Mouse (Mus musculus) olfactory bulb, adult 2 months (tissue): ENCODE data around the gene Abtb2. TPM values are rescaled to one million over a fixed set of nuclear protein-coding genes. Genes with fewer than 3 reads are reported as not detected.

Experiments
- H3K27ac ChIP-seq: fragments of 200-500 bp; 2 replicates; pipeline ENCODE4 v1.5.1; 2012; ENCODE audit warnings: low read depth, low read length; ENCODE audit not compliant: insufficient read depth
- H3K4me1 ChIP-seq: fragments of 200-500 bp; 2 replicates; pipeline ENCODE4 v1.6.1; 2012; ENCODE audit warnings: low read length; ENCODE audit not compliant: control insufficient read depth, insufficient read depth
- H3K4me3 ChIP-seq: fragments of 200-500 bp; 2 replicates; pipeline ENCODE4 v1.5.1; 2012; ENCODE audit warnings: mild to moderate bottlenecking, low read depth, low read length, moderate library complexity; ENCODE audit not compliant: insufficient read depth
- CTCF ChIP-seq: fragments of 200-500 bp; IDR thresholded peaks from 2 replicates; pipeline ENCODE4 v1.5.1; 2012; ENCODE audit warnings: low read depth, mild to moderate bottlenecking, low read length, moderate library complexity; ENCODE audit not compliant: insufficient read depth
- POLR2A ChIP-seq: fragments of 200-500 bp; IDR thresholded peaks from 2 replicates; pipeline ENCODE4 v1.6.1; 2012; ENCODE audit warnings: mild to moderate bottlenecking, low read depth, low read length, moderate library complexity; ENCODE audit not compliant: insufficient read depth
- WGBS: fragments of 180-500 bp; shearing (Covaris S2); methylation state at CpG from one replicate; pipeline ENCODE4 v1.1.7; 2018; 5-methylcytosine and 5-hydroxymethylcytosine counted together
- polyA plus RNA-seq: library from polyadenylated mRNA; stranded (reverse); fragments of >200 nt; gene quantifications from 2 replicates; pipeline ENCODE4 v1.2.4, GENCODE M21; 2012; ENCODE audit warnings: low replicate concordance; ENCODE audit not compliant: missing spikeins, insufficient read depth, insufficient read length

The Abtb2 gene
- polyA plus RNA-seq, 1 experiment, result not detected

DNA sequence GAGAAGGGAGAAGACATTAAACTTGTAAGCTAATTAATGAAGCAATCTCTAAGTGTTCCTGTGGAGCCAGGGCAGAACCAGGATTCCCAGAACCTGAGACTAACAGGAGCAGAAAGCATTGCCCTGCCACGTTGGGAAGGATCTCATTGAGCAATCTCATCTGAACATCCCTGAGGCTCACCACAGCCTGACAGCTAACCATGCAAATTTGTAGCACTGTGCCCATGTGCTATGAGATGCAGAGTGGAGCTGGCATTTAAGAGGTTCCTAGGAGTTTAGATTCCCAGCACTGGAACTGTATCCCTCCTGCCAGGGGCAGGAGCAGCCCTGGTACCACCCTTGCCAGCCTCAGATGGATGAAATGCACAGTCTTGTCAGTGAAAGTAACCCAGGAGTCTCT lies 95.6 kb downstream of the Abtb2 start:
- WGBS, result 65% methylated on average over 1 of the region's 1 CpGs
- peaks cover 6% of the 10 kb centered on the region for H3K4me1 ChIP-seq
- TF ChIP-seq CTCF (no peak), POLR2A (no peak)
- no peak overlapping the region for H3K27ac ChIP-seq
- H3K4me3 ChIP-seq, result no peak overlapping the region

DNA sequence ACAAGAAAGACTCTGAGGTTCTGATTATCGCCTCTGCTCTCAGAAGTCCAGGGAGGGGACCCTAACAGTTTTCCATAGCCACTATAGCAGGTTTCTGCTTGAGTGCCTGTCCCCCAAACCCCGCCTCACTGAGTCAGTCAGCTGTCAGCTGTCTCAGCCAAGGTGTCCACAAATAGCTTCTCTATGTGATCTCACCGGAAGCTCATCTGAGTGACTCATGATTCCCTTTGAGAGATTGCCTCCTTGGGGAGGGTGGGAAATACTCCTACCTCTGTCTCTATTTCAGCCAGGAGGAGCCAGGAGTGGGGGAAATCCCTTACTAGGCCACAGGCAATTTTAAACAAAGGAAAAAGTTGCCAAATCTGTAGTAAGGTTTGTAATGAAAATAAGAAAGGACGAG lies 96.0 kb downstream of the Abtb2 start:
- no peak for TF ChIP-seq CTCF
- TF ChIP-seq POLR2A, result no peak
- WGBS, result 57% methylated on average over 4 of the region's 4 CpGs
- Histone ChIP-seq H3K4me3 (no peak overlapping the region), H3K4me1 (peaks cover 6% of the 10 kb centered on the region), H3K27ac (no peak overlapping the region)

- H3K4me1 ChIP-seq, result peaks cover 17% of the 10 kb centered on the region
- H3K27ac ChIP-seq, result no peak overlapping the region
- 87% methylated on average over 6 of the region's 6 CpGs for WGBS
- TF ChIP-seq POLR2A (no peak), CTCF (no peak)
- no peak overlapping the region for H3K4me3 ChIP-seq
These were observed 98.2 kb downstream of the Abtb2 start for GRCm38 (mm10) chr2:103664341-103664740.

- Histone ChIP-seq H3K4me3 (no peak overlapping the region), H3K4me1 (peaks cover 19% of the 10 kb centered on the region), H3K27ac (no peak overlapping the region)
- no peak for TF ChIP-seq POLR2A
- no peak for TF ChIP-seq CTCF
- 68% methylated on average over 8 of the region's 8 CpGs for WGBS
These were observed 102.1 kb downstream of the Abtb2 start for GRCm38 (mm10) chr2:103667962-103668815.

DNA sequence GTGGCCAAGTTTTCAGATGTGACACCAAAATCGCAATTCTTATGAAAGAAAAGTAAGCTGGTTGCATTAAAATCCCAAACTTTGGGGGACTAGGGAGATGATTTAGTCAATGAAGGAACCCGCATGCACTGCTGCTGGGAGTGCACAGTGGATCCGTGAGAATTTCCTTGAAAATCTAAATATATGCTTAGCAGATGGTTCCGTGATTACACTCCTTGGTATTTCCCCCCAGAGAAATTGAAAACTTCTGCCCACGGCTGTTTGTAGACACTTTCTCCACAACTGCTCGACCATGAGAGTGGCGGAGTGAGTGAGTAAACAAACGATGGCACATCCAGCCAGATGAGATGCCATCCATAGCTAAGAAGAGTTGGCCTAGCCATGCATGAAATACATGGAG lies 102.8 kb downstream of the Abtb2 start:
- H3K4me3 ChIP-seq, result no peak overlapping the region
- no peak overlapping the region for H3K27ac ChIP-seq
- WGBS, result 60% methylated on average over 8 of the region's 8 CpGs
- peaks cover 19% of the 10 kb centered on the region for H3K4me1 ChIP-seq
- TF ChIP-seq CTCF, result no peak
- TF ChIP-seq POLR2A, result no peak

DNA sequence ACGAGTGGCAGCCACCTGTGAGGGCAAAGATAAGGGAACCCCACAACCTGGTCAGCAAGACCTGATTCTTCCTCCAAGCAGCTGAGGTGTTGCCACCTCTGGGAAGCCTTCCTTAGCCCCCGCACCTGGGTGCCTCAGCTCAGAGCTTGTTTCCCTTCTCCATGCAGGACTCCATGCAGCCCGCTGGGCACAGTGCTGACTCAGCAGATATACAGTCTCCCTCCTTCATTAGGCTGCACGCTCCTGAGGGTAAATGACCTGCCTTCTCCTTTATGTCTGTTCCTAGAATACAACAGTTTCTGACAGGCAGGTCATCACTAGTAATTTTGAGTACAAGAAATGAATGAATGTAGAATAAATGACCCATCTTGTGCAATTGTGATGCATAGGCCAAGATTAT lies 103.5 kb downstream of the Abtb2 start:
- 95% methylated on average over 4 of the region's 4 CpGs for WGBS
- Histone ChIP-seq H3K27ac (no peak overlapping the region), H3K4me3 (no peak overlapping the region), H3K4me1 (peaks cover 19% of the 10 kb centered on the region)
- TF ChIP-seq CTCF, result no peak
- TF ChIP-seq POLR2A, result no peak

GRCm38 (mm10) chr2:103670276-103670680 lies 104.2 kb downstream of the Abtb2 start:
- Histone ChIP-seq H3K27ac (no peak overlapping the region; the same call in 1 of the 2 replicates), H3K4me3 (no peak overlapping the region), H3K4me1 (peaks cover 19% of the 10 kb centered on the region)
- TF ChIP-seq CTCF, result no peak
- TF ChIP-seq POLR2A, result no peak
- WGBS, result 10% methylated on average over 3 of the region's 3 CpGs

DNA sequence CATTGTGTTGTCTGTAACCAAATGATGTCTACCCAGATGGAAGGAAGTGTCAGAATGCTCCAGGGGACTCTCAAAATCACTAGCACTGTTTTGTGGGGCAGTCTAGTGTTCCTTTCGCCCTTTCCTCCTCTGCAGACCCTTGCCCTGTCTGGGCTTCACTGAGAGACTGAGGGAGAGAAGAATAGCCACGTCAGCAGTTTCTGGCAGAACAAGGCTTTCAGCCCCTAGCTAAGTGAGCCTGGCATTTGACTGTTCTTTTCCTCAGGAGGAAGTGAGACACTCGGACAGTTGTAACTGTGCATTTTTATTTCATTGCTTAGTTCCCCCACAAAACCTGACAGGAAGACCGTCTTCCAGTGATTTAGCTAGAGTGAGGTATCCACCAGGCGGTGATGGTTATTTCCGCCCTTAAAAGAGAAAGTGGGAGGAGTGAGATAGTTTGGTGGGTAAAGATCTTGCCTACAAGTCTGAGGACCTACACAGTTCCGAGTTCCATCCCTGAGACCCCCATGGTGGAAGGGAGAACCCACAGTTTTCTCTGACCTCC lies 106.5 kb downstream of the Abtb2 start:
- Histone ChIP-seq H3K4me3 (no peak overlapping the region), H3K4me1 (peaks cover 19% of the 10 kb centered on the region), H3K27ac (no peak overlapping the region)
- 88% methylated on average over 7 of the region's 7 CpGs for WGBS
- TF ChIP-seq POLR2A (no peak), CTCF (no peak)

- 83% methylated on average over 4 of the region's 4 CpGs for WGBS
- Histone ChIP-seq H3K4me3 (no peak overlapping the region), H3K4me1 (peaks cover 14% of the 10 kb centered on the region), H3K27ac (no peak overlapping the region)
- TF ChIP-seq POLR2A (no peak), CTCF (no peak)
These were observed 107.5 kb downstream of the Abtb2 start for GRCm38 (mm10) chr2:103673609-103674008.
